Mouse (Mus musculus) G1E-ER4 (cell line): ENCODE data around the gene Cst9. TPM values are rescaled to one million over a fixed set of nuclear protein-coding genes. Genes with fewer than 3 reads are reported as not detected.

Experiments
- GATA1 ChIP-seq: IDR thresholded peaks from one replicate; pipeline ENCODE4 v1.8.0; 2012; ENCODE audit warnings: low read length, inconsistent platforms
- polyA plus RNA-seq: library from polyadenylated mRNA; stranded (reverse); fragments of >175 nt; gene quantifications from 2 replicates; pipeline ENCODE4 v1.2.3, GENCODE M21; 2012

Gene Cst9
- polyA plus RNA-seq, 1 experiment = not detected

DNA sequence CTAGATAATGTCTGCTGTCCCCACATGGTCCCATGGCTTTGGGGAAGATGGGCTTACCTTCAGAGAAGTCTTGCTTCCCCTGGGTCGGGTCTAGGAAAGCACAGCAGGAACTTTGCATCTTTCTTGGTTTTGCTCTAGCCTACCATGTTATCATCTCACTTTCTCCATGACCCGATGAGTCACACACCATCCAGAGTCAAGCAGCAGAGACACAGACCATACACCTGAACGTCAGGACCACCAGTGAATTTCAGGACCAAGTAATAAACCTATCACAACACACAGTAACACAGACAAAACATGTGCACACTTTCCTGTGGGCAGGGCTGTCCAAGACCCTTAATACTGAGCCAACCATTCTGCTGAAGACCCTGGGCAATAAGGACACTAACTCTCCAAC is 35.6 kb downstream of the Cst9 start:
- TF ChIP-seq GATA1 = no peak

DNA sequence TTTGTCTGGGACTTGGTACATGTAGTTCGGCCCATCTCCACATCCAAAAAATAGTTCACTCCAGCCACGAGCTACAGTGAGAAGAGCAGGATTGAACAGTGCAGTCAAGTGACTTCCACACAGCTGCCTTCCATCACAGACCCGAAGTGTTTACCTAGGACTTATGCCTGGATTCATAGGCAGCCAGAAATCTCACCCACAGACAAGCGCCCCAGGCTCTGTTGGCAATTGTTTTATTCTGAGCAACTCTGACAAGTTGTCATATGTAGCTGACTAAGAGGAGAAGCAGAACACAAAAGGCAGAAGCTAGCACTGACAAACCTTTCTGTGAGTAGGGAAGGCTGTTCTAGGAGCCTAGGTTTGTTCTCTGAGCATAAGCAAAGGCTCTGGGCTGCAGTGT is 37.9 kb downstream of the Cst9 start:
- no peak for TF ChIP-seq GATA1

DNA sequence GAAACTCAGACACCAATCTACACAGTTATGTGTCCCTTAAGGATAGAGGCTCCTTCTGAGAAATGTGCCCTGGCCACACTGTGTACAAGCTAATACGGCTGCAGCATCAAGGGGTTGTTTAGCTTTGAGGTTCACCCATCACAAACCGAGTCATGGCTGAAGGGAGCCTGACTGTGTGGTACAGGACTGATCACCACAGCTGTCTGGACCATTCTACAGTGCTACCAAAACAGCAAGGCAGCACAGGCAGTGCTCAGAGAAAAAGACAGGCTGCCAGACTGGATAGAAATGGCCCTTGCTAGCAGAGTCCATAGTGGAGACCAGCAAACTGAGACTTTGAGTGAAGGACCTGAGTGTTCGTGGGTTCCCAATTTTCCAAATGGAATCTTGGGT is 39.3 kb downstream of the Cst9 start:
- TF ChIP-seq GATA1 = no peak

DNA sequence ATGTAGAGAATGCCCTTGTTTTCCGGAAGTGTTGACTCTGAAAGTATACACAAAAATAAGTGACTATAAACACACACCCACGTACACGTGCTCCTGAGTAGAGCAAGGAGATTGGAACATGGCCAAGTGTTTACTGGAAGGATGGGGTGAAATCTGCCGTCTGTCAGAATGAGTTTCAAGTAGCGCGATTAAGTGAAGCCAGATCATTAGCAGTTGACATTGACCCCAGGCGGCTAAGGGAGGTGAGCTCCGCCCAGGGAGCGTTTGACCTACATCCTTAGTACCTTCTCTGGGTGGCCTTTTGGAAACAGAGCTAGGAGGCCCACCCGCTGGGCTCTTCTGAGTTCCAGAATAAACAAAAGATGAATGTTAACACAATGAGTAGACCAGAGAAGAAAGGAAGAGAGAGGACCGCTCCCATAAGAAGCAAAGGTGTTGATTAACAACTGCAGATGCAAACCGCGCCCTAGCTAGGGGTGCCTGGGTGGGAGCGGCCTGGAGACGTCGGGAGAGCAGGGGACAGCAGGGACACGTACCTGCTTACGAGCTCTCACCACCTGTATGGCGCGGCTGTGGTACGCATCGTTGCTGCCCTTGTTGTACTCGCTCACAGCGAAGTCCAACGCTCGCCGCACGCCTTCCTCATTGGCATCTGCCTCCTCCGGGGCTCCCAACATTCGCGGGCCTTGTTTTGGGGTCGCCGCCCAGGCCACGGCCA is 39.8 kb downstream of the Cst9 start:
- TF ChIP-seq GATA1 = no peak

DNA sequence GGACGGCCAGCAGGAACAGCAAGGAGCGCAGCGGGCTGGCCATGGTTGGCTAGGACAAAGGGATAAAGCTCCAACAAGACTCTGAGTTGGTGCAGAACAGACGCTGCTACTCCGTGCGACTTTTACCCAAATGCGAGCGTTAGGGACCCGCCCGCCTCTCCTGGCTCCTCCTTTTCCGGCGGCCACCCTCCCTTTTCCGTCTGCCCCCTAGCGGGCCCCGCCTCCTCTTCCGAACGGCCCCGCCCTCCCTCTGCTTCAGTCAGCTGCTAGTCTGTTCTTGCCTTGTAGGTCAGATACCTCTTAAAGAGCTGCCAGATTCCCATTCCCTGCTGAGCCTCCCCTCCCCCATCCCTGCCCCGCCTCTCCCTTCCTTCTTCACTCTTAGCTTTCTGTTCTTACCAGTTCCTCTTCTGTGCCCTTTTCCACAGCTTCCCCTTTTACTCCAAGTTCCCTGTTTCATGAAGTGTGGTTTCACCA is 40.4 kb downstream of the Cst9 start, which contains the start of gene Cst3:
Gene Cst3, minus strand, starts transcription at position 358 of the 477 bp plus-strand sequence.
- TF ChIP-seq GATA1 = no peak

DNA sequence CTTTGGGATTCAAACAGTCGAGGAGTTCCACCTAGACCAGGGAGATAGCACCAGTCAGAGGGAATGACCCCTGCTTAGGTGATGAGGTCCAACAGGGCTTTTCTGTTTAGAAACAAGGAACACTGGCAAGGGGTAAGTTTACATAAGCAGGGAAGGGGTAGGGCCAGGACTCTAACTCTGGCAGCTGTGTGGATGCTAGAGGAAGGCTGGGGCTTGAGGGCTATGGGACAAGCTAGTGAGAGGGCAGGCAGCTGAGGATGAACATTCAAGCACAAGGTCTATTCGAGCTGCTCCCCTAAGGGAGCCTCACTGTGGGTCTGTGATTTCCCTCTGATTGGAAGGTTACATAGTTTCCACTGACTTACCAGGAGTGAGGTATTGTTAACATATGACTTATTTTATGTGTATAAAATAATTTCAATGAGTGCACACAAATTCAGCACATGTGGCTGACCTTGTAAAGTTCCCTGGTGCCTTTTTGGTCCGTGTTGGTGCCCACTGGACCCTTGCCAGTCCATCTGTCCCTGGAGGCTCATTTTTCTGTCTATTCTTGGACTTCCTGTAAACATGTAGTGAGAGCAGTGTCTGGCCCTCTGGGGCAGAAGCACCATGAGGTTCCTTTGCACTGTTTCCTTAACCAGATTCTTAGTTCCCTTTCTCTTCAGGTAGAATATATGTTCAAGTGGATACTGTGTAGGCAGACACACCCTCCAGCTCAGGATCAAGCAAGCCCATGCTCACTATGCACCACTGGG is 42.2 kb downstream of the Cst9 start:
- TF ChIP-seq GATA1 = no peak

DNA sequence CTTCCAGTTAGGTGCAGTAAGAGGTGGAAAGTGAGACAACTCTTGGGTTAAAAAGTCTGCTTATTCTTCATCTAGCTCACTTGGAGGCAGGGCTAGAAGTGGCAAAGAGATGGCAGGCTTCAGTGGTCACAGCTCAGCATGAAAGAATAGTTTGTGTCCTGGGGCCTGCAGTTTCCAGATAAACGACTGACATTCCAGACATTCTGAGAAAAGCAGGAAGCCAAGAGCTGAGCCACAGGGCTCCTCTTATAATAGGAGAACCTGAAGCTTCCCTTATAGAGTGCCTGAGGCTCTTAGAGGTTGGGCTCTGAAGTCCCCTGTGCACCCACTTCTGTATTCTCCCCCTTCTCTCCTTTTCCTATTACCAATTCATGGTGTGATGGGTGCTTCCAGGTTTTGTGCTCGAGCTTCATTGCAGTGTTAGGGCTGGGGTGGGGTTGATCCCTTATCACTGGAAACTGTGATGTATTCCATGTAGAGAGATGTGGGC is 43.7 kb downstream of the Cst9 start:
- TF ChIP-seq GATA1 = no peak

DNA sequence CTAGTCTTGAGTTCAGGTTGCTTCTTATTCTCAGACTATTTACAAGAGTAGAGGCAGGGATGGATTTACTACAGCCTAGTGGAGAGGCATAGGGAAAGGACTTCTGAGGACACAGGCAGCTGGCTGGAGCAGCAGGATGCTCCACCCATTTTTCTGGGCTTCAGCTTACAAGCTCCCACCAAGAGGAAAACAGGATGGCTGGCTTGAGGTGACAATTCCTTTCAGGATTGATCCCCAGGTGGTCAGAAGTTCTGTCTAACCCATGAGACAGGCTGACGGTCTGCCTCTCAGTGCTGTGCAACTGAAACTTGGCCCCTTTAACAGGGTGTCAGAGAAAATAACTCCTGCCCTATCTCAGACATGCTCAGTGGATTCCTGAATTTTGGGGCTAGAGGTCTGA is 44.3 kb downstream of the Cst9 start:
- no peak for TF ChIP-seq GATA1

DNA sequence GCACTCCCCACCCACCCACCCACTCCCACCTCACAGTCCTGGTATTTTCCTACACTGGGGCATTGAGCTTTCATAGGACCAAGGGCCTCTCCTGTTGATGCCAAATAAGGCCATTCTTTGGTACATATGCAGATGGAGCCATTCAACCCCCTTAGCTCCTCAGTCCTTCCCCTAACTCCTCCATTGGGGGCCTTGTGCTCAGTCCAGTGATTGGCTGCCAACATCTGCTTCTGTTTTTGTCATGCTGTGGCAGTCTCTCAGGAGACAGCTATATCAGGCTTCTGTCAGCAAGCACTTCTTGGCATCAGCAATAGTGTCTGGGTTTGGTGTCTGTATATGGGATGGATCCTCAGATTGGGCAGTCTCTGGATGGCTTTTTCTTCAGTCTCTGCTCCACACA is 49.8 kb downstream of the Cst9 start:
- no peak for TF ChIP-seq GATA1

Other genes with a start within 250 kb of the Cst9 start
- 29.7 and 37.5 TPM in 2 replicates for gene Nxt1, start 162.5 kb upstream of the Cst9 start, polyA plus RNA-seq
- gene Gzf1, start 154.1 kb upstream of the Cst9 start, polyA plus RNA-seq = 11.9 and 14.9 TPM in 2 replicates
- not detected in 2 replicates for gene Napb, start 102.7 kb upstream of the Cst9 start, polyA plus RNA-seq
- gene Cstl1, start 84.8 kb upstream of the Cst9 start, polyA plus RNA-seq = not detected in 2 replicates
- not detected in 2 replicates for gene Cst11, start 63.6 kb upstream of the Cst9 start, polyA plus RNA-seq
- gene 8030411F24Rik, start 53.1 kb upstream of the Cst9 start, polyA plus RNA-seq = not detected in 2 replicates
- not detected in 2 replicates for gene Cst12, start 45.8 kb upstream of the Cst9 start, polyA plus RNA-seq
- not detected in 2 replicates for gene Cst8, start 36.4 kb upstream of the Cst9 start, polyA plus RNA-seq
- gene Cst13, start 15.1 kb upstream of the Cst9 start, polyA plus RNA-seq = not detected in 2 replicates
- not detected in 2 replicates for gene 9230104L09Rik, start 29.9 kb downstream of the Cst9 start, polyA plus RNA-seq
- gene Cst3, start 40.5 kb downstream of the Cst9 start, polyA plus RNA-seq = 103 and 150 TPM in 2 replicates
- gene Gm1330, start 168.1 kb downstream of the Cst9 start, polyA plus RNA-seq = not detected in 2 replicates
- gene Gm10750, start 182.1 kb downstream of the Cst9 start, polyA plus RNA-seq = not detected in 2 replicates